Mouse (Mus musculus) G1E (cell line): ENCODE measurements around the gene Cdk5rap2. TPM values are rescaled to one million over a fixed set of nuclear protein-coding genes. Genes with fewer than 3 reads are reported as not detected.

Experiments
- ATAC-seq: 2 replicates; pipeline ENCODE4 v1.8.0; 2016; ENCODE audit warnings: mild to moderate bottlenecking; ENCODE audit not compliant: insufficient number of reproducible peaks, poor library complexity, low FRiP score, severe bottlenecking; ENCODE audit errors: extremely low read depth
- DNase-seq: peaks from one replicate; pipeline ENCODE4 v3.0.0; 2012; ENCODE audit warnings: low spot score
- H3K27me3 ChIP-seq: 2 replicates; pipeline ENCODE4 v1.6.1; 2012; ENCODE audit warnings: mild to moderate bottlenecking, low read length, inconsistent platforms; ENCODE audit not compliant: insufficient read depth
- H3K36me3 ChIP-seq: replicated peaks from 2 replicates; pipeline ENCODE3; 2012; ENCODE audit warnings: mild to moderate bottlenecking, inconsistent platforms
- H3K4me1 ChIP-seq: 2 replicates; pipeline ENCODE4 v1.6.1; 2012; ENCODE audit warnings: low read depth, low read length, inconsistent platforms, mixed read lengths; ENCODE audit not compliant: insufficient read depth
- H3K4me3 ChIP-seq: 2 replicates; pipeline ENCODE4 v1.5.1; 2012; ENCODE audit warnings: low read depth, mild to moderate bottlenecking, inconsistent platforms, low read length, moderate library complexity, mixed read lengths
- H3K9me3 ChIP-seq: replicated peaks from 2 replicates; pipeline ENCODE4 v1.6.1; 2012; ENCODE audit warnings: inconsistent platforms
- CTCF ChIP-seq: IDR thresholded peaks from 2 replicates; pipeline ENCODE4 v1.5.1; 2012; ENCODE audit warnings: low read depth, low read length, inconsistent platforms, mixed read lengths
- GATA1 ChIP-seq: IDR thresholded peaks from 2 replicates; pipeline ENCODE4 v1.6.1; 2012; ENCODE audit warnings: borderline replicate concordance, low read length, inconsistent platforms, mixed read lengths
- GATA2 ChIP-seq: IDR thresholded peaks from 2 replicates; pipeline ENCODE4 v1.6.1; 2012; ENCODE audit warnings: low read depth, low read length, inconsistent platforms, borderline replicate concordance
- POLR2AphosphoS5 ChIP-seq: IDR thresholded peaks from 2 replicates; pipeline ENCODE4 v1.6.1; 2012; ENCODE audit warnings: low read depth, low read length, inconsistent platforms; ENCODE audit not compliant: insufficient replicate concordance
- TAL1 ChIP-seq: conservative IDR thresholded peaks from 2 replicates; pipeline ENCODE4 v1.6.1; 2012; ENCODE audit warnings: low read depth, low read length, inconsistent platforms, mixed read lengths
- polyA plus RNA-seq: library from polyadenylated mRNA; stranded (reverse); fragments of >175 nt; gene quantifications from 2 replicates; pipeline ENCODE4 v1.2.3, GENCODE M21; 2012
- total RNA-seq, 2 experiments: library from RNA; stranded (forward) in 1 of 2; stranded (reverse) in 1 of 2; fragments of 200-1000 nt in 1 of 2; fragments of >200 nt in 1 of 2; fragmentation: Nextera tagmentation in 1 of 2; gene quantifications; 2 replicates each; pipeline ENCODE4 v1.2.3; 2014 to 2017

The Cdk5rap2 gene
- total and polyA plus RNA-seq, 3 experiments = 5.6 to 39.9 (median 29.3) TPM

GRCm38 (mm10) chr4:70243561-70244120 lies 166.6 kb downstream of the Cdk5rap2 start:
- no peaks in the 10 kb centered on the region for H3K9me3 ChIP-seq
- TF ChIP-seq TAL1 (no peak), GATA1 (no peak), GATA2 (no peak), CTCF (no peak), POLR2AphosphoS5 (no peak)
- H3K27me3 ChIP-seq = no peaks in the 10 kb centered on the region
- ATAC-seq (no peak), DNase-seq (no peak)
- no peaks in the 10 kb centered on the region for H3K4me1 ChIP-seq
- no peak overlapping the region for H3K4me3 ChIP-seq
- peaks cover 83% of the 10 kb centered on the region for H3K36me3 ChIP-seq

GRCm38 (mm10) chr4:70239731-70240130 lies 170.5 kb downstream of the Cdk5rap2 start:
- no peaks in the 10 kb centered on the region for H3K4me1 ChIP-seq
- TF ChIP-seq CTCF (no peak), GATA1 (no peak), POLR2AphosphoS5 (no peak), GATA2 (no peak), TAL1 (no peak)
- no peak for DNase-seq

GRCm38 (mm10) chr4:70238862-70239261 lies 171.4 kb downstream of the Cdk5rap2 start:
- peaks cover 86% of the 10 kb centered on the region for H3K36me3 ChIP-seq
- no peak for DNase-seq
- no peaks in the 10 kb centered on the region for H3K4me1 ChIP-seq
- no peak overlapping the region for H3K4me3 ChIP-seq
- TF ChIP-seq GATA2 (no peak), POLR2AphosphoS5 (no peak), TAL1 (no peak), CTCF (no peak), GATA1 (no peak)
- no peak for ATAC-seq
- no peaks in the 10 kb centered on the region for H3K9me3 ChIP-seq
- no peaks in the 10 kb centered on the region for H3K27me3 ChIP-seq

More at GRCm38 (mm10) chr4:70239731-70240130, 170.5 kb downstream of the Cdk5rap2 start:
- Histone ChIP-seq H3K9me3 (no peaks in the 10 kb centered on the region), H3K4me3 (no peak overlapping the region), H3K36me3 (peaks cover 87% of the 10 kb centered on the region), H3K27me3 (no peaks in the 10 kb centered on the region)
- no peak for ATAC-seq

- Histone ChIP-seq H3K27me3 (no peaks in the 10 kb centered on the region), H3K4me1 (no peaks in the 10 kb centered on the region), H3K36me3 (peaks cover 72% of the 10 kb centered on the region), H3K4me3 (no peak overlapping the region), H3K9me3 (no peaks in the 10 kb centered on the region)
- TF ChIP-seq CTCF = no peak
- no peak for TF ChIP-seq GATA2
- TF ChIP-seq TAL1 = no peak
- no peak for TF ChIP-seq POLR2AphosphoS5
- TF ChIP-seq GATA1 = no peak
- DNase-seq = no peak
- no peak for ATAC-seq
These were observed 177.9 kb downstream of the Cdk5rap2 start for GRCm38 (mm10) chr4:70232383-70232782.

- H3K9me3 ChIP-seq = no peaks in the 10 kb centered on the region
- ATAC-seq = no peak
- H3K4me1 ChIP-seq = no peaks in the 10 kb centered on the region
- DNase-seq = no peak
- no peak for TF ChIP-seq GATA1
- no peak for TF ChIP-seq GATA2
- TF ChIP-seq CTCF = no peak
- no peak overlapping the region for H3K4me3 ChIP-seq
- peaks cover 79% of the 10 kb centered on the region for H3K36me3 ChIP-seq
- no peaks in the 10 kb centered on the region for H3K27me3 ChIP-seq
These were observed 180.4 kb downstream of the Cdk5rap2 start for GRCm38 (mm10) chr4:70229874-70230273.

- no peak for DNase-seq
- no peak for ATAC-seq
- no peak overlapping the region for H3K4me3 ChIP-seq
- H3K9me3 ChIP-seq = no peaks in the 10 kb centered on the region
- H3K27me3 ChIP-seq = no peaks in the 10 kb centered on the region
- TF ChIP-seq GATA2 (no peak), TAL1 (no peak), CTCF (no peak), POLR2AphosphoS5 (no peak), GATA1 (no peak)
- no peaks in the 10 kb centered on the region for H3K4me1 ChIP-seq
- peaks cover 81% of the 10 kb centered on the region for H3K36me3 ChIP-seq
These were observed 181.9 kb downstream of the Cdk5rap2 start for GRCm38 (mm10) chr4:70228350-70228749.
